In the genomic region with DNA sequence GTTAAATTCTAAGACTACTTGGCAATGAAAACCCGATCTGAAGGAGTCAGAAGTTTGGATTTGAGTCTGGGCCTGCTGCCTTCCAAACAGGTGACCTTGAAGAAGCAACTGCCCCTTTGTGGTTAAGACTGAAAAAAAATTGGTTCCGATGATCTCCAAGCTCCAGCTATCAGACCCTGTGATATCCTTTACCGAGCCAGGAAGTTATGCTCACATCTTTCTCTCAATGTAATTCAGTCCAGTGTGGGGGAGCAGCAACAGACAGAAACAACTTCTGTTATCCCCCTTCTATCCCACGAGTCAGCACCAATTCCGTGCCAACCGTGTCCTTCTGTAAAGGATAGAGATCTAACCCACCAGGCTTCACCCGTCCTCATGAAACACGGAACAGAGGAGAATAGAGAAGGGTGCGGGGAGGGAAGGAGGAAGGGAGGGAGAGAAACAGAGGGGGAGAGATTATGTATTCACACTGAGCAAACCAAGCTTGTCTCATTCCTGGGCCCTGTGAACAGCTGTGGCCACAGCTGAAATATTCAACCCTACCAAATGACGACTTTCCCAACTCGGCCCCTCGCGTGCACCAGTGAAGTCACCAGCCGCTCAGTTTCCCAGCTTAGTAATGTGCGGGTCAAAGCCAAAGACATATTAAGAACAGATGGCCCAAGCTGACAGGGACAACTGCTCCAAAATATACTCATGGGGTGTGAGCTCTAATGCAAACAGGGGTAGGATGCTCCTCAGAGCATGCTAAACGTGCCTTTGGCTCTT, we compare ENCODE assay signal across 8 mouse cellular contexts.
DNase-seq lines count a peak whose midpoint lies in the region; ATAC-seq and TF ChIP-seq lines count a peak whose summit lies in the region.

No protein-coding gene starts in this region.

- no peak overlapping the region for H3K4me2 ChIP-seq in forebrain, embryonic 14.5 days (ENCODE audit: low read length)

- H3K27me3 ChIP-seq in forebrain, embryonic 10.5 days (ENCODE audit: poor library complexity, severe bottlenecking) = no peaks in the 10 kb centered on the region
- H3K27me3 ChIP-seq in forebrain, embryonic 14.5 days (replicated peaks; ENCODE audit: control insufficient read depth, insufficient read depth, low read length) = no peaks in the 10 kb centered on the region
- H3K27me3 ChIP-seq in thymus, adult 2 months (ENCODE audit: control insufficient read depth, insufficient read depth, low read length) = no peaks in the 10 kb centered on the region

- TF ChIP-seq CTCF in lung, adult 2 months (IDR thresholded peaks at IDR 0.05; ENCODE audit: insufficient read depth, low read length) = no peak
- TF ChIP-seq CTCF in thymus, adult 2 months (IDR thresholded peaks at IDR 0.05; ENCODE audit: borderline replicate concordance, control insufficient read depth, extremely low read depth, insufficient read depth, low read length, poor library complexity) = no peak

- 87% methylated on average over 16 of the region's 16 CpGs for WGBS in forebrain, embryonic 10.5 days
- 79% methylated on average over 16 of the region's 16 CpGs for WGBS in forebrain, embryonic 14.5 days
- WGBS in lung, adult 2 months = 74% methylated on average over 16 of the region's 16 CpGs
- WGBS in thymus, adult 2 months = 90% methylated on average over 16 of the region's 16 CpGs

- H3K4me3 ChIP-seq in forebrain, embryonic 10.5 days = no peak overlapping the region
- no peak overlapping the region for H3K4me3 ChIP-seq in forebrain, embryonic 14.5 days (ENCODE audit: low read depth, low read length)
- H3K4me3 ChIP-seq in lung, adult 2 months (replicated peaks; ENCODE audit: extremely low read depth, low read depth, low read length) = no peak overlapping the region
- H3K4me3 ChIP-seq in thymus, adult 2 months (ENCODE audit: control insufficient read depth, insufficient read depth, low read length) = no peak overlapping the region

- intact Hi-C loops in heart, postnatal 36 days (cut with DNase I) = no loop called here

- H3K9ac ChIP-seq in forebrain, embryonic 14.5 days (ENCODE audit: low read length) = no peak overlapping the region

- H3K27ac ChIP-seq in forebrain, embryonic 10.5 days = 0 out of 2 replicates have a peak overlapping the region, but pooled peaks have one; percentile 40
- no peak overlapping the region for H3K27ac ChIP-seq in forebrain, embryonic 14.5 days (ENCODE audit: low read depth, low read length)
- H3K27ac ChIP-seq in thymus, adult 2 months (ENCODE audit: control insufficient read depth, insufficient read depth, low read length) = no peak overlapping the region

- no peak for ATAC-seq in forebrain, embryonic 14.5 days

- H3K36me3 ChIP-seq in forebrain, embryonic 10.5 days (replicated peaks) = no peaks in the 10 kb centered on the region
- no peaks in the 10 kb centered on the region for H3K36me3 ChIP-seq in forebrain, embryonic 14.5 days (ENCODE audit: control insufficient read depth, insufficient read depth, low read length)
- H3K36me3 ChIP-seq in thymus, adult 2 months (ENCODE audit: control insufficient read depth, insufficient read depth, low read length) = no peaks in the 10 kb centered on the region

- TF ChIP-seq POLR2A in lung, adult 2 months (IDR thresholded peaks at IDR 0.05; ENCODE audit: borderline replicate concordance, extremely low read depth, low read depth, low read length) = no peak
- no peak for TF ChIP-seq POLR2A in thymus, adult 2 months (IDR thresholded peaks at IDR 0.05; ENCODE audit: control insufficient read depth, extremely low read depth, insufficient read depth, low read length, poor library complexity)

- no peak for DNase-seq in forebrain, embryonic 10.5 days (ENCODE audit: extremely low spot score, low spot score)
- no peak for DNase-seq in forebrain, embryonic 14.5 days (ENCODE audit: low spot score)
- DNase-seq in lung, adult 18-20 months = peak; percentile 22 to 36
- no peak for DNase-seq in lung, adult 2 months
- peak; percentile 38 to 44 for DNase-seq in heart, postnatal 36 days
- peak; percentile 80 for DNase-seq in skeletal muscle tissue, adult 2 months (ENCODE audit: low read depth, low spot score)
- no peak for DNase-seq in thymus, adult 2 months
- no peak for DNase-seq in adipocyte (ENCODE audit: low spot score)

- H3K9me3 ChIP-seq in forebrain, embryonic 10.5 days = no peaks in the 10 kb centered on the region
- no peaks in the 10 kb centered on the region for H3K9me3 ChIP-seq in forebrain, embryonic 14.5 days (replicated peaks; ENCODE audit: control insufficient read depth, low read length)

- peaks cover 31% of the 10 kb centered on the region for H3K4me1 ChIP-seq in forebrain, embryonic 10.5 days
- no peaks in the 10 kb centered on the region; the same call in 1 of the 2 replicates for H3K4me1 ChIP-seq in forebrain, embryonic 14.5 days (ENCODE audit: control insufficient read depth, insufficient read depth, low read length)
- no peaks in the 10 kb centered on the region; the same call in 1 of the 2 replicates for H3K4me1 ChIP-seq in lung, adult 2 months (ENCODE audit: control insufficient read depth, insufficient read depth, low read length)
- no peaks in the 10 kb centered on the region for H3K4me1 ChIP-seq in thymus, adult 2 months (replicated peaks; ENCODE audit: control insufficient read depth, insufficient read depth, low read length)

Comparison
In these comparisons a context has a peak if more than half of its experiments do, and no peak if none do; other contexts are left out.
1. DNase-seq: peak in lung, adult 18-20 months (2 of 2), heart, postnatal 36 days (2 of 2) and skeletal muscle tissue, adult 2 months (single experiment); none in forebrain, embryonic 10.5 days (single experiment), forebrain, embryonic 14.5 days (single experiment), lung, adult 2 months (single experiment), thymus, adult 2 months (single experiment) and adipocyte (single experiment).